Mouse (Mus musculus): ENCODE measurements around the gene Banf1. TPM values are rescaled to one million over a fixed set of nuclear protein-coding genes. Genes with fewer than 3 reads are reported as not detected.

The Banf1 gene
- total RNA-seq, 4 experiments from 2014 or later, result 74.1 to 85.8 (median 76.2) TPM

Other genes with a start within 250 kb of the Banf1 start
- gene Klc2, start 248.6 kb downstream of the Banf1 start, total RNA-seq (2022), result 100 to 1,000 TPM; 215 to 240 (median 227) TPM
- gene Pacs1, start 94.0 kb downstream of the Banf1 start, total RNA-seq (2022), result 10 to 100 TPM; 50.9 to 59.4 (median 55.3) TPM
- gene Sf3b2, start 71.7 kb downstream of the Banf1 start, total RNA-seq (2022), result 100 to 1,000 TPM; 202 to 215 (median 208) TPM
- 10 to 100 TPM; 83.2 to 92.3 (median 86.9) TPM for gene Gal3st3, start 68.8 kb downstream of the Banf1 start, total RNA-seq (2022)
- gene Catsper1, start 31.4 kb downstream of the Banf1 start, total RNA-seq (2022), result not detected
- 10 to 100 TPM; 10.8 to 18.1 (median 12.5) TPM for gene Cst6, start 17.6 kb downstream of the Banf1 start, total RNA-seq (2022)
- gene Eif1ad, start 427 bp downstream of the Banf1 start, total RNA-seq (2022), result 10 to 100 TPM; 18.6 to 27.4 (median 23.1) TPM
- gene Sart1, start 21.5 kb upstream of the Banf1 start, total RNA-seq (2022), result 100 to 1,000 TPM; 103 to 120 (median 114) TPM
- gene Tsga10ip, start 35.4 kb upstream of the Banf1 start, total RNA-seq (2022), result under 1 TPM in 3 of 4 experiments, not detected in 1; 0.34 to 0.63 (median 0.37) TPM
- gene Drap1, start 57.8 kb upstream of the Banf1 start, total RNA-seq (2022), result 100 to 1,000 TPM; 308 to 358 (median 327) TPM
- 10 to 100 TPM; 64.8 to 71.2 (median 67.6) TPM for gene AI837181, start 58.0 kb upstream of the Banf1 start, total RNA-seq (2022)
- gene Fosl1, start 80.4 kb upstream of the Banf1 start, total RNA-seq (2022), result under 1 TPM; 0.20 to 0.67 (median 0.29) TPM
- gene Ccdc85b, start 90.7 kb upstream of the Banf1 start, total RNA-seq (2022), result 10 to 100 TPM; 31.7 to 33.1 (median 32.4) TPM
- gene Fibp, start 93.4 kb upstream of the Banf1 start, total RNA-seq (2022), result 100 to 1,000 TPM in 1 of 4 experiments, 10 to 100 TPM in 3; 93.5 to 109 (median 96.4) TPM
- under 1 TPM in 3 of 4 experiments, not detected in 1; 0.29 to 0.81 (median 0.77) TPM for gene Ctsw, start 101.3 kb upstream of the Banf1 start, total RNA-seq (2022)
- gene Efemp2, start 106.8 kb upstream of the Banf1 start, total RNA-seq (2022), result 10 to 100 TPM; 14.4 to 23.9 (median 22.1) TPM
- 10 to 100 TPM; 29.0 to 38.5 (median 33.8) TPM for gene Mus81, start 121.2 kb upstream of the Banf1 start, total RNA-seq (2022)
- 1,000 to 10,000 TPM; 1,240 to 1,334 (median 1,291) TPM for gene Cfl1, start 123.3 kb upstream of the Banf1 start, total RNA-seq (2022)
- 10 to 100 TPM in 2 of 4 experiments, 1 to 10 TPM in 2; 7.4 to 12.1 (median 9.6) TPM for gene 1700020D05Rik, start 136.6 kb upstream of the Banf1 start, total RNA-seq (2022)
- 10 to 100 TPM; 86.8 to 95.2 (median 88.6) TPM for gene Snx32, start 143.4 kb upstream of the Banf1 start, total RNA-seq (2022)
- gene Ovol1, start 193.5 kb upstream of the Banf1 start, total RNA-seq (2022), result not detected
- gene Ap5b1, start 200.9 kb upstream of the Banf1 start, total RNA-seq (2022), result 1 to 10 TPM; 5.8 to 8.7 (median 6.6) TPM
- 10 to 100 TPM; 58.8 to 96.9 (median 78.2) TPM for gene Rnaseh2c, start 234.7 kb upstream of the Banf1 start, total RNA-seq (2022)
- 100 to 1,000 TPM in 1 of 4 experiments, 10 to 100 TPM in 3; 81.5 to 105 (median 86.9) TPM for gene Kat5, start 243.1 kb upstream of the Banf1 start, total RNA-seq (2022)